Mouse (Mus musculus): ENCODE measurements at regions not wholly inside any gene's neighbourhood (a gene's known extent, or its start where the extent isn't known, plus 50 kb on each side); places are given as distances from the start of the nearest gene placed in this dataset.

DNA sequence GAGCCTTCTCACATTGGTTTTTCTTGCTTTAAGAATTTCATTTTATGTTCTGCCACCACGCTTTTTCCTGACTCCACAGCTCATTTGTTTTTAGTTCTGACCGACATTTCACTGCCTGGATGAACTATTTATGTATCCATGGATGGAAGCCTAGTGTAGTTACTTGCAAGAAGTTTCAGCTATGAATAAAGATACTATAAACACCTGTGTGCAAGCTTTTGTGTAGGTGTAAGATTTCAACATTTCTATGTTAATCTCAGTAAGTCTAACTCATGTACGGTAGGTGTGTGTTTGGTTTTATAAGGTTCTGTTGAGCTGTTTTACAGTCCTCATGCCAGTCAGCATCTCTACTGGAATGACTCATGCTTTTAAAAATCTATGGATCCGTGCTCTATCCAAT is 656.9 kb upstream of the Ptbp2 start:
- no peak for TF ChIP-seq MEF2A (IDR thresholded peaks at IDR 0.05; ENCODE audit: extremely low read depth, insufficient replicate concordance, low read depth, low read length, poor library complexity, severe bottlenecking)
- no peak for TF ChIP-seq TCF12 (IDR thresholded peaks at IDR 0.05; ENCODE audit: low read depth, low read length)
- no peak for TF ChIP-seq ZNF384 (IDR thresholded peaks at IDR 0.05; ENCODE audit: low read depth, low read length)
- no peak for TF ChIP-seq SMC3 (IDR thresholded peaks at IDR 0.05; ENCODE audit: low read depth, low read length)
- TF ChIP-seq NELFE (IDR thresholded peaks at IDR 0.05; ENCODE audit: low read depth, low read length): no peak
- TF ChIP-seq POLR2A (IDR thresholded peaks at IDR 0.05; ENCODE audit: control insufficient read depth in 1 of 2, insufficient read depth in 1 of 2, low read depth in 1 of 2, low read length in 2 of 2, poor library complexity in 1 of 2): no peak
- no peak for TF ChIP-seq ETS1 (IDR thresholded peaks at IDR 0.05; ENCODE audit: low read depth, low read length)
- TF ChIP-seq MAX (IDR thresholded peaks at IDR 0.05; ENCODE audit: low read length): no peak
- TF ChIP-seq MAFK (IDR thresholded peaks at IDR 0.05; ENCODE audit: borderline replicate concordance, low read depth, low read length): no peak
- TF ChIP-seq CTCF (IDR thresholded peaks at IDR 0.05 in 2 of 3, conservative IDR thresholded peaks at IDR 0.05 in 1 of 3; ENCODE audit: control insufficient read depth in 1 of 3, insufficient read depth in 1 of 3, low read depth in 2 of 3, low read length in 3 of 3, poor library complexity in 1 of 3, severe bottlenecking in 1 of 3): no peak
- no peak for TF ChIP-seq POLR2AphosphoS5 (IDR thresholded peaks at IDR 0.05; ENCODE audit: borderline replicate concordance, low read depth, low read length)
- no peak for TF ChIP-seq RCOR1 (IDR thresholded peaks at IDR 0.05; ENCODE audit: low read depth, low read length)
- no peak for TF ChIP-seq GATA1 (IDR thresholded peaks at IDR 0.05; ENCODE audit: low read depth, low read length)

All from MEL (cell line).